Comparison of ENCODE assay signal across 13 mouse cellular contexts in genomic region chr9:110250776-110251175, GRCm38 (mm10). TPM values are rescaled to one million over a fixed set of nuclear protein-coding genes. Genes with fewer than 3 reads are reported as not detected.
DNase-seq lines count a peak whose midpoint lies in the region; ATAC-seq and TF ChIP-seq lines count a peak whose summit lies in the region.
"Had no signal": no experiment of that assay in that cellular context is flagged by ENCODE, and none has a peak within 500 bp of the region (broad histone marks: within the 10 kb centered on the region; RNA-seq: fewer than 3 reads in every experiment).

No protein-coding gene starts in this region.

- no peaks in the 10 kb centered on the region for H3K27me3 ChIP-seq in neural tube, embryonic 11.5 days (ENCODE audit: control insufficient read depth, insufficient read depth, low read length)
- H3K27me3 ChIP-seq in forebrain, postnatal 0 days (ENCODE audit: insufficient read depth, low read length) = no peaks in the 10 kb centered on the region
- H3K27me3 ChIP-seq in midbrain, embryonic 12.5 days = no peaks in the 10 kb centered on the region

- H3K4me2 ChIP-seq in neural tube, embryonic 11.5 days (ENCODE audit: low read depth) = no peak overlapping the region; the same call in 1 of the 2 replicates
- H3K4me2 ChIP-seq in forebrain, postnatal 0 days (ENCODE audit: low read depth) = peak overlapping the region; percentile 33; the same call in 1 of the 2 replicates
- peak overlapping the region; percentile 48; the same call in 1 of the 2 replicates for H3K4me2 ChIP-seq in midbrain, embryonic 12.5 days (replicated peaks)
- H3K4me2 ChIP-seq: liver, embryonic 15.5 days had no signal

- intact Hi-C loops in heart, postnatal 10 days (cut with DNase I) = no loop called here

- WGBS in neural tube, embryonic 11.5 days = 86% methylated on average over 14 of the region's 14 CpGs
- 59% methylated on average over 14 of the region's 14 CpGs for WGBS in forebrain, postnatal 0 days
- WGBS in midbrain, embryonic 12.5 days = 84% methylated on average over 14 of the region's 14 CpGs

- peaks cover 31% of the 10 kb centered on the region for H3K4me1 ChIP-seq in neural tube, embryonic 11.5 days (ENCODE audit: control insufficient read depth, insufficient read depth, low read length)
- H3K4me1 ChIP-seq in forebrain, postnatal 0 days (ENCODE audit: insufficient read depth) = peaks cover 43% of the 10 kb centered on the region
- H3K4me1 ChIP-seq in midbrain, embryonic 12.5 days = peaks cover 45% of the 10 kb centered on the region

- no peaks in the 10 kb centered on the region for H3K9me3 ChIP-seq in neural tube, embryonic 11.5 days (ENCODE audit: control insufficient read depth, low read length)
- no peaks in the 10 kb centered on the region for H3K9me3 ChIP-seq in forebrain, postnatal 0 days (ENCODE audit: low read length)
- no peaks in the 10 kb centered on the region for H3K9me3 ChIP-seq in midbrain, embryonic 12.5 days
- H3K9me3 ChIP-seq: liver, embryonic 15.5 days had no signal

- no peak for ATAC-seq in neural tube, embryonic 11.5 days (ENCODE audit: insufficient read depth, low FRiP score, low TSS enrichment)
- no peak for ATAC-seq in forebrain, postnatal 0 days
- no peak for ATAC-seq in midbrain, embryonic 12.5 days (ENCODE audit: low FRiP score, low read depth)
- ATAC-seq: CD4-positive, CD25-positive, alpha-beta regulatory T cell, adult 4 months; intestine, postnatal 0 days had no signal

- TF ChIP-seq CTCF in forebrain, postnatal 0 days (IDR thresholded peaks at IDR 0.05; ENCODE audit: low read depth) = no peak

- no peak overlapping the region; the same call in 1 of the 2 replicates for H3K9ac ChIP-seq in neural tube, embryonic 11.5 days (ENCODE audit: low read length)
- H3K9ac ChIP-seq in forebrain, postnatal 0 days = peak overlapping the region; percentile 37; the same call in 1 of the 2 replicates
- H3K9ac ChIP-seq in midbrain, embryonic 12.5 days (replicated peaks) = no peak overlapping the region
- H3K9ac ChIP-seq: liver, embryonic 15.5 days had no signal

- H3K27ac ChIP-seq in neural tube, embryonic 11.5 days (ENCODE audit: low read depth, low read length) = peak overlapping the region; percentile 98
- H3K27ac ChIP-seq in forebrain, postnatal 0 days (ENCODE audit: low read depth, low read length) = peak overlapping the region; percentile 90
- peak overlapping the region; percentile 97 for H3K27ac ChIP-seq in midbrain, embryonic 12.5 days (replicated peaks)
- H3K27ac ChIP-seq: liver, embryonic 15.5 days had no signal

- H3K36me3 ChIP-seq in neural tube, embryonic 11.5 days (ENCODE audit: control insufficient read depth, insufficient read depth, low read length) = no peaks in the 10 kb centered on the region
- H3K36me3 ChIP-seq in forebrain, postnatal 0 days (ENCODE audit: insufficient read depth) = peaks cover 18% of the 10 kb centered on the region; the same call in 1 of the 2 replicates
- no peaks in the 10 kb centered on the region for H3K36me3 ChIP-seq in midbrain, embryonic 12.5 days
- H3K36me3 ChIP-seq: liver, embryonic 15.5 days had no signal

- DNase-seq in neural tube, embryonic 11.5 days (ENCODE audit: low spot score) = no peak
- DNase-seq in neural tube, embryonic 10.5 days (ENCODE audit: extremely low spot score, low spot score) = no peak
- no peak for DNase-seq in forebrain, postnatal 0 days
- no peak for DNase-seq in adrenal gland, adult 18-20 months (ENCODE audit: low spot score in 2 of 2)
- no peak for DNase-seq in kidney, postnatal 36 days
- no peak for DNase-seq in kidney, postnatal 10 days
- DNase-seq in heart, postnatal 10 days = no peak
- DNase-seq: gastrocnemius, postnatal 10 days had no signal

- H3K4me3 ChIP-seq in neural tube, embryonic 11.5 days (ENCODE audit: low read depth, low read length) = no peak overlapping the region
- H3K4me3 ChIP-seq in forebrain, postnatal 0 days (ENCODE audit: low read depth, low read length) = no peak overlapping the region
- no peak overlapping the region for H3K4me3 ChIP-seq in midbrain, embryonic 12.5 days
- H3K4me3 ChIP-seq: liver, embryonic 15.5 days had no signal

RNA-seq across cellular contexts. Expression of gene Cspg5, which starts 7.2 kb away (rescaled TPM):
- 19.6 and 21.3 TPM in 2 replicates for polyA plus RNA-seq in neural tube, embryonic 11.5 days (2014; fragmentation: Nextera tagmentation; extraction: Ambion mirVana)
- total RNA-seq in forebrain, postnatal 0 days (2014; rRNA removed) = 365 and 387 TPM in 2 replicates
- polyA plus RNA-seq in forebrain, postnatal 0 days (2015; fragmentation: Nextera tagmentation; extraction: Ambion mirVana) = 234 and 280 TPM in 2 replicates
- 25.3 and 31.3 TPM in 2 replicates for polyA plus RNA-seq in midbrain, embryonic 12.5 days (2016; fragmentation: Nextera tagmentation; extraction: Ambion mirVana)
- 10 to 100 TPM; 13.3 to 22.4 TPM for total RNA-seq in adrenal gland, adult 18-20 months (2021)
- under 1 TPM; 0.43 to 0.55 TPM for total RNA-seq in heart, postnatal 10 days (2021)
- total RNA-seq: monocyte, adult 5-6 weeks had no signal

RNA-seq across cellular contexts. Expression of gene Elp6, which starts 54.2 kb away (rescaled TPM):
- 39.0 and 43.2 TPM in 2 replicates for polyA plus RNA-seq in neural tube, embryonic 11.5 days (2014; fragmentation: Nextera tagmentation; extraction: Ambion mirVana)
- 27.8 and 35.2 TPM in 2 replicates for total RNA-seq in forebrain, postnatal 0 days (2014; rRNA removed)
- polyA plus RNA-seq in forebrain, postnatal 0 days (2015; fragmentation: Nextera tagmentation; extraction: Ambion mirVana) = 27.1 and 27.5 TPM in 2 replicates
- polyA plus RNA-seq in midbrain, embryonic 12.5 days (2016; fragmentation: Nextera tagmentation; extraction: Ambion mirVana) = 34.8 and 38.7 TPM in 2 replicates
- 1 to 10 TPM; 6.1 to 7.7 TPM for total RNA-seq in adrenal gland, adult 18-20 months (2021)
- 1 to 10 TPM; 4.5 to 4.7 TPM for total RNA-seq in heart, postnatal 10 days (2021)

Comparison
In these comparisons a context has a peak if more than half of its experiments do, and no peak if none do; other contexts are left out.
1. RNA of gene Cspg5, which starts 7.2 kb away (total RNA-seq): 365 to 387 TPM in forebrain, postnatal 0 days; 13.3 to 22.4 TPM in adrenal gland, adult 18-20 months and 0.43 to 0.55 TPM in heart, postnatal 10 days; every median in the first group is over 10 times any median in the second.
2. Peak in every context shown above with its lines, with median percentiles within 50 percentile points of each other: H3K27ac ChIP-seq.